Mouse (Mus musculus): Measurements from ENCODE around the gene Gm3880. TPM values are rescaled to one million over a fixed set of nuclear protein-coding genes. Genes with fewer than 3 reads are reported as not detected.
"Not testable (repeated sequence)": the region's sequence is repeated elsewhere in the genome, so short reads cannot be mapped to it uniquely, and the experiment has no call there.

Gm3880 gene
- polyA plus RNA-seq (2012; rRNA removed) = not detected in 2 replicates
- polyA plus RNA-seq (2014; fragmentation: Nextera tagmentation; extraction: Ambion mirVana) = not detected in 2 replicates

- not testable (repeated sequence) for H3K9ac ChIP-seq (ENCODE audit: low read depth, low read length, severe bottlenecking); ATAC-seq (ENCODE audit: low FRiP score, low read depth); H3K4me3 ChIP-seq (replicated peaks; ENCODE audit: low read length); DNase-seq (ENCODE audit: low spot score); H3K4me1 ChIP-seq (ENCODE audit: control insufficient read depth, insufficient read depth, low read length); H3K36me3 ChIP-seq (ENCODE audit: control insufficient read depth, insufficient read depth, low read length); H3K27ac ChIP-seq (replicated peaks; ENCODE audit: low read depth, low read length); H3K9me3 ChIP-seq (ENCODE audit: control insufficient read depth, low read length); H3K4me2 ChIP-seq (replicated peaks; ENCODE audit: low read depth, low read length, severe bottlenecking); H3K27me3 ChIP-seq (ENCODE audit: control insufficient read depth, insufficient read depth, low read length)
- WGBS = 94% methylated on average over 4 of the region's 5 CpGs
Observed at GRCm38 (mm10) chrX:102686872-102687271, at the start of gene Gm3880. Gm3880 (minus strand) TSS chrX:102686972.

GRCm38 (mm10) chrX:102724226-102724625 lies 37.5 kb upstream of the Gm3880 start:
- ATAC-seq (ENCODE audit: low FRiP score, low read depth); H3K27me3 ChIP-seq (ENCODE audit: control insufficient read depth, insufficient read depth, low read length); H3K36me3 ChIP-seq (ENCODE audit: control insufficient read depth, insufficient read depth, low read length); H3K27ac ChIP-seq (replicated peaks; ENCODE audit: low read depth, low read length); H3K9ac ChIP-seq (ENCODE audit: low read depth, low read length, severe bottlenecking); DNase-seq (ENCODE audit: low spot score); H3K9me3 ChIP-seq (ENCODE audit: control insufficient read depth, low read length); H3K4me3 ChIP-seq (replicated peaks; ENCODE audit: low read length); H3K4me2 ChIP-seq (replicated peaks; ENCODE audit: low read depth, low read length, severe bottlenecking); H3K4me1 ChIP-seq (ENCODE audit: control insufficient read depth, insufficient read depth, low read length): not testable (repeated sequence)
- WGBS = 89% methylated on average over 6 of the region's 6 CpGs

- ATAC-seq (ENCODE audit: low FRiP score, low read depth); H3K27me3 ChIP-seq (ENCODE audit: control insufficient read depth, insufficient read depth, low read length): not testable (repeated sequence)
- 85% methylated on average over 6 of the region's 10 CpGs for WGBS
Observed at GRCm38 (mm10) chrX:102707535-102707934, 20.8 kb upstream of the Gm3880 start, which contains the start of the genes Gm9112 and Dmrtc1b. Gm9112 (minus strand) TSS chrX:102707635. Dmrtc1b (plus strand) TSS chrX:102707865.

GRCm38 (mm10) chrX:102700636-102701035 lies 13.9 kb upstream of the Gm3880 start:
- not testable (repeated sequence) for H3K27ac ChIP-seq (replicated peaks; ENCODE audit: low read depth, low read length); ATAC-seq (ENCODE audit: low FRiP score, low read depth); DNase-seq (ENCODE audit: low spot score); H3K4me1 ChIP-seq (ENCODE audit: control insufficient read depth, insufficient read depth, low read length); H3K9me3 ChIP-seq (ENCODE audit: control insufficient read depth, low read length); H3K27me3 ChIP-seq (ENCODE audit: control insufficient read depth, insufficient read depth, low read length); H3K4me2 ChIP-seq (replicated peaks; ENCODE audit: low read depth, low read length, severe bottlenecking); H3K4me3 ChIP-seq (replicated peaks; ENCODE audit: low read length); H3K9ac ChIP-seq (ENCODE audit: low read depth, low read length, severe bottlenecking); H3K36me3 ChIP-seq (ENCODE audit: control insufficient read depth, insufficient read depth, low read length)
- 65% methylated on average over 3 of the region's 3 CpGs for WGBS

More at GRCm38 (mm10) chrX:102707535-102707934, 20.8 kb upstream of the Gm3880 start, which contains the start of the genes Gm9112 and Dmrtc1b:
- H3K27ac ChIP-seq (replicated peaks; ENCODE audit: low read depth, low read length); DNase-seq (ENCODE audit: low spot score); H3K4me3 ChIP-seq (replicated peaks; ENCODE audit: low read length); H3K4me2 ChIP-seq (replicated peaks; ENCODE audit: low read depth, low read length, severe bottlenecking); H3K4me1 ChIP-seq (ENCODE audit: control insufficient read depth, insufficient read depth, low read length); H3K9me3 ChIP-seq (ENCODE audit: control insufficient read depth, low read length); H3K9ac ChIP-seq (ENCODE audit: low read depth, low read length, severe bottlenecking); H3K36me3 ChIP-seq (ENCODE audit: control insufficient read depth, insufficient read depth, low read length): not testable (repeated sequence)

GRCm38 (mm10) chrX:102689252-102689651 lies 2.5 kb upstream of the Gm3880 start:
- not testable (repeated sequence) for H3K4me3 ChIP-seq (replicated peaks; ENCODE audit: low read length); H3K4me2 ChIP-seq (replicated peaks; ENCODE audit: low read depth, low read length, severe bottlenecking); H3K9me3 ChIP-seq (ENCODE audit: control insufficient read depth, low read length); H3K27me3 ChIP-seq (ENCODE audit: control insufficient read depth, insufficient read depth, low read length); H3K27ac ChIP-seq (replicated peaks; ENCODE audit: low read depth, low read length); H3K36me3 ChIP-seq (ENCODE audit: control insufficient read depth, insufficient read depth, low read length); DNase-seq (ENCODE audit: low spot score); H3K4me1 ChIP-seq (ENCODE audit: control insufficient read depth, insufficient read depth, low read length); H3K9ac ChIP-seq (ENCODE audit: low read depth, low read length, severe bottlenecking)
- ATAC-seq (ENCODE audit: low FRiP score, low read depth) = 0 out of 2 replicates have a peak, but pooled peaks have one; percentile 57
- 15% methylated on average over 4 of the region's 4 CpGs for WGBS

GRCm38 (mm10) chrX:102684706-102685105 lies 2.1 kb downstream of the Gm3880 start:
- H3K9me3 ChIP-seq (ENCODE audit: control insufficient read depth, low read length); DNase-seq (ENCODE audit: low spot score); H3K4me3 ChIP-seq (replicated peaks; ENCODE audit: low read length); H3K9ac ChIP-seq (ENCODE audit: low read depth, low read length, severe bottlenecking); H3K27me3 ChIP-seq (ENCODE audit: control insufficient read depth, insufficient read depth, low read length); H3K27ac ChIP-seq (replicated peaks; ENCODE audit: low read depth, low read length); ATAC-seq (ENCODE audit: low FRiP score, low read depth); H3K4me1 ChIP-seq (ENCODE audit: control insufficient read depth, insufficient read depth, low read length); H3K4me2 ChIP-seq (replicated peaks; ENCODE audit: low read depth, low read length, severe bottlenecking); H3K36me3 ChIP-seq (ENCODE audit: control insufficient read depth, insufficient read depth, low read length): not testable (repeated sequence)
- 60% methylated on average over 3 of the region's 3 CpGs for WGBS
